Mouse (Mus musculus) stomach, embryonic 16.5 days (tissue): ENCODE data around the gene Ergic1. TPM values are rescaled to one million over a fixed set of nuclear protein-coding genes. Genes with fewer than 3 reads are reported as not detected.
A peak's percentile ranks its signal among the peaks of the same experiment; 100 is the strongest.

ENCODE experiments used
- ATAC-seq: fragments of 200-750 bp; cut with Nextera tagmentation; 2 replicates; pipeline ENCODE4 v1.8.0; 2017; ENCODE audit warnings: moderate number of reproducible peaks, moderate TSS enrichment; ENCODE audit not compliant: insufficient read depth, low FRiP score
- H3K27ac ChIP-seq: fragments of 300-500 bp; sonication (generic); 2 replicates; pipeline ENCODE4 v1.5.1; 2014; ENCODE audit warnings: low read length
- H3K27me3 ChIP-seq: fragments of 300-500 bp; sonication (generic); 2 replicates; pipeline ENCODE4 v1.6.1; 2014; ENCODE audit warnings: low read length, control low read depth, mixed read lengths; ENCODE audit not compliant: control insufficient read depth, insufficient read depth
- H3K36me3 ChIP-seq: fragments of 300-500 bp; sonication (generic); 2 replicates; pipeline ENCODE4 v1.6.1; 2014; ENCODE audit warnings: low read length; ENCODE audit not compliant: control insufficient read depth, insufficient read depth
- H3K4me1 ChIP-seq: fragments of 300-500 bp; sonication (generic); 2 replicates; pipeline ENCODE4 v1.6.1; 2014; ENCODE audit warnings: low read length, control low read depth, mixed read lengths; ENCODE audit not compliant: control insufficient read depth, insufficient read depth
- H3K4me2 ChIP-seq: fragments of 300-500 bp; sonication (generic); 2 replicates; pipeline ENCODE4 v1.6.1; 2014; ENCODE audit warnings: low read depth, low read length, mixed read lengths
- H3K4me3 ChIP-seq: fragments of 300-500 bp; sonication (generic); replicated peaks from 2 replicates; pipeline ENCODE4 v1.5.1; 2014; ENCODE audit warnings: mild to moderate bottlenecking, low read length
- H3K9ac ChIP-seq: fragments of 300-500 bp; sonication (generic); 2 replicates; pipeline ENCODE4 v1.6.1; 2014; ENCODE audit warnings: low read length
- H3K9me3 ChIP-seq: fragments of 300-500 bp; sonication (generic); replicated peaks from 2 replicates; pipeline ENCODE4 v1.6.1; 2016; ENCODE audit warnings: low read length, control low read depth; ENCODE audit not compliant: control insufficient read depth
- WGBS: fragments of 180-500 bp; shearing (Covaris S2); extraction: QIAGEN DNeasy Blood & Tissue Kit; methylation state at CpG from one replicate; pipeline ENCODE4 v1.1.7; 2014; 5-methylcytosine and 5-hydroxymethylcytosine counted together
- polyA plus RNA-seq: library from polyadenylated mRNA; unstranded; fragments of >200 nt; fragmentation: Nextera tagmentation; extraction: Ambion mirVana; gene quantifications from 2 replicates; pipeline ENCODE4 v1.2.1, GENCODE M21; 2015

Gene Ergic1
- polyA plus RNA-seq, 1 experiment from 2014 or later: 111 TPM

DNA sequence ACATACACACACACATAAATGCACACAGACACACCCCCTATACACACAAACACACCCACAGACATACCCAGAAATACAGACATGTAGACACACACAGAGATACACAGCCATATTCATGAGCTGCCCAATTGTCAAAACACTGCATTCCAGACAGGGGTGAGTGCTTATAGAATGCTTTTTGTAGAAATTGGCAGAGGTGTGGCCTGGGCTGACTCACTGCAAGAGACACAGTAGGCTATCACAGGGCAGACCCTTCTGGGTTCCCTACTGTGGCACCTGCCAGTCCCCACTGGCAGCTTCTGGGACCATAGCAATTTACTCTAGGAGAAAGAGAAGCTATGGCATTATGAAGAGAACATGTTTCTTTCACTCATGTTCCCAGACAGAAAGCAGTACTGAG lies 37.0 kb upstream of the Ergic1 start:
- ATAC-seq: no peak
- Histone ChIP-seq H3K36me3 (no peaks in the 10 kb centered on the region), H3K27ac (no peak overlapping the region), H3K4me2 (no peak overlapping the region), H3K4me3 (no peak overlapping the region), H3K4me1 (no peaks in the 10 kb centered on the region), H3K9ac (no peak overlapping the region), H3K27me3 (no peaks in the 10 kb centered on the region), H3K9me3 (no peaks in the 10 kb centered on the region)

DNA sequence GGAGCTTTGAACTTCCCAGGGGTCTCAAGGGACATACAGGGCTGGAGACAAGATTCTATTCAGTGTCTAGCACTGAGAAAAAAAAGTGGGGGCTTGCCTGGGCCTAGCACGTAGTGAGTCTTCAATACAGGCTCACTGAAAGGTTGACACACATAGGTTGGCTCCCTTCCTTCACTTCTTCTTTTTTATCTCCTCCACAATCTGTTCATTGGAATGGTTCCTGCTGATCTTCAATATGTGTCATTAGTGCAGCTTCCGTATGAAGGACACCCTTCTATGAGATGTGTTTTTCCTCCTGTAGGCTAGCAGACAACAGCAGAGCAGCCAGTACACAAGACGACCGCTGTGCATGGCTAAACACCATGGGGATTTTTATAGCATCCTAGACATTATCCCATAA lies 36.5 kb upstream of the Ergic1 start:
- H3K27me3 ChIP-seq: no peaks in the 10 kb centered on the region
- peaks cover 2% of the 10 kb centered on the region; the same call in 1 of the 2 replicates for H3K4me1 ChIP-seq
- H3K36me3 ChIP-seq: no peaks in the 10 kb centered on the region
- H3K4me2 ChIP-seq: no peak overlapping the region
- no peaks in the 10 kb centered on the region for H3K9me3 ChIP-seq
- no peak overlapping the region for H3K27ac ChIP-seq
- ATAC-seq: no peak
- H3K9ac ChIP-seq: no peak overlapping the region
- 88% methylated on average over 4 of the region's 4 CpGs for WGBS
- H3K4me3 ChIP-seq: no peak overlapping the region

DNA sequence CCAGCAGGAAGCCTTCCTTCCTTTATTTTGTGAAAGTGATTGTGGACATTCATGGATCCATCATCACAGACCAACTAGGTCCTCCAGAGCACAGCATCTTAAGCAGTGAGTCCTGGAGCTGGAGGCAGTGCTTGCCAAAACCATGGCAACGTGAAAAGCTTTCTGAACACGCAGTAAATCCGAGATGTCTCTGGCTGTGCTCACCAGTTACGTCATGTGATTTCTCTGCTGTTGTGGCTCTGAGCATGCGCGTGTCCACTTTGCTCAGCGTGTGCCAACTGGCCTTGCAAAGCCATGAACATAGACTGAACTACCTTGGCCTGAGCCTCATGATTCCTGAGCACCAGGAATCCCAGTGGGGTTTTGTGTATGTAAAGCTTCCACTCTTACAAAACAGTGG lies 36.0 kb upstream of the Ergic1 start:
- Histone ChIP-seq H3K4me1 (peaks cover 7% of the 10 kb centered on the region; the same call in 1 of the 2 replicates), H3K36me3 (no peaks in the 10 kb centered on the region), H3K4me2 (no peak overlapping the region), H3K4me3 (no peak overlapping the region), H3K9ac (no peak overlapping the region), H3K27me3 (no peaks in the 10 kb centered on the region), H3K27ac (no peak overlapping the region), H3K9me3 (no peaks in the 10 kb centered on the region)
- ATAC-seq: no peak
- 68% methylated on average over 7 of the region's 7 CpGs for WGBS

DNA sequence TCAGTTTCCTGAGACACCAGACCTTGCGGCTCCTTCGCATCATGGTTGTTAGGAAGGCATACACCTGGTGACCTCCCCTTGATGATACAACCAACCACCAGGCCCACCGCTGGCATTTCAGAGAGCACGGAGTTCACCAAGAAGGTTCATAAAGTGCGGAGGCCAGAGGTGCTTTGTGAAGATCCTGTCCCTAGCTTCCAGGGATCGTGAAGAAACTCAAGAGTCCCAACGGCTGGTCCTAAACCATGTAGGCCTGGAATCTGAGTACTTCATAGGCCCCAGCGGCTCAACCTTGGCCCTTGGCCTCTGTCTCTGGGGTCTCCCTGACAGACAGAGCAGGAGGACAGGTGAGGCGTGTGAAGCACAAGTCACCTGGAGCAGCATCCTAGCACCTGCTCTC lies 34.0 kb upstream of the Ergic1 start:
- WGBS: 92% methylated on average over 9 of the region's 9 CpGs
- ATAC-seq: no peak
- H3K4me3 ChIP-seq: no peak overlapping the region
- H3K4me1 ChIP-seq: peaks cover 15% of the 10 kb centered on the region
- no peaks in the 10 kb centered on the region for H3K27me3 ChIP-seq
- no peak overlapping the region for H3K4me2 ChIP-seq
- no peaks in the 10 kb centered on the region for H3K36me3 ChIP-seq
- H3K9ac ChIP-seq: no peak overlapping the region
- H3K9me3 ChIP-seq: no peaks in the 10 kb centered on the region
- no peak overlapping the region for H3K27ac ChIP-seq

DNA sequence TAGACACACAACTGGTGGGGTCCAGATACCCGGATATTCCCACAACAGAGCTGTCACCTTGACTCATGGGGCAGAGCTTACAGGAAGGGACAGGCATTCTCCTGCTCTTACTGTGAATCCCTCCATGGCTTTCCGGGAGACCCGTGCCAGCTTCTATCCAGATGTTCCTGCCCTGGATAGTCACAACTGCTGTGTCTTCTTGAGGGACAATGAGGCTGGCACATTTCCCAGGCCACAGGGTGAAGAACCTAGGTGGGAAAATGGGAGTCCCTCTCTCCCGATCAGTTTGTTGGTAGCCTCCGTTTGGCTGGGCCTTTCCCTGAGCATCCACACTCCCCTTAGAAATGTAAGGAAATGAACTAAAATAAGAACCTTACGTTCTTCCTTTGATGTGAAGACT lies 32.5 kb upstream of the Ergic1 start:
- Histone ChIP-seq H3K9ac (no peak overlapping the region), H3K36me3 (no peaks in the 10 kb centered on the region), H3K27me3 (no peaks in the 10 kb centered on the region), H3K4me1 (peaks cover 17% of the 10 kb centered on the region), H3K4me3 (no peak overlapping the region), H3K27ac (no peak overlapping the region), H3K9me3 (no peaks in the 10 kb centered on the region), H3K4me2 (no peak overlapping the region)
- WGBS: 86% methylated on average over 6 of the region's 6 CpGs
- no peak for ATAC-seq

DNA sequence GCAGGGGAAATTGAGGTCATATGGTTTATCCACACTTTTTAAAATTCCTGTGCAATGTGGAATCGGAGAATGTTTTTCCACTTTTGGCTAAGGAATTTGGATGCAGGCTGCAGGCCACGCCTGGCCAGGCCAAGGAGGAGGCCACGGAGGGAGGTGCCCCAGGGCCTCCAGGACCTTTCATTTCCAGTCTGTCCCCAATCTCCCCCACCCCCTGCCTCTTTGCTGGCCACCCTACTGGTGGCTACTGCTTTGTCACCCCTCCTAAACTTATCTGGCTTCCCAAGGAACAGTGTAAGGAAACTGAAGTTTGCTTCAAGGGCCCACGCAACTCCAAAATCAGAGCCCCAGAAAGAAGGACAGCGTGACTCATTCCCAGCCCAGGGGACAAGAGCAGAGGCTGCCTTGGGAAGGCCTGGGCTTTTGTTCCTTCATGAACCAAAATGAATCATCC lies 31.5 kb upstream of the Ergic1 start:
- Histone ChIP-seq H3K4me1 (peaks cover 17% of the 10 kb centered on the region), H3K4me2 (no peak overlapping the region), H3K36me3 (no peaks in the 10 kb centered on the region), H3K9me3 (no peaks in the 10 kb centered on the region), H3K27me3 (no peaks in the 10 kb centered on the region), H3K9ac (no peak overlapping the region), H3K4me3 (no peak overlapping the region), H3K27ac (0 out of 2 replicates have a peak overlapping the region, but pooled peaks have one; percentile 64)
- WGBS: 69% methylated on average over 5 of the region's 5 CpGs
- ATAC-seq: no peak

DNA sequence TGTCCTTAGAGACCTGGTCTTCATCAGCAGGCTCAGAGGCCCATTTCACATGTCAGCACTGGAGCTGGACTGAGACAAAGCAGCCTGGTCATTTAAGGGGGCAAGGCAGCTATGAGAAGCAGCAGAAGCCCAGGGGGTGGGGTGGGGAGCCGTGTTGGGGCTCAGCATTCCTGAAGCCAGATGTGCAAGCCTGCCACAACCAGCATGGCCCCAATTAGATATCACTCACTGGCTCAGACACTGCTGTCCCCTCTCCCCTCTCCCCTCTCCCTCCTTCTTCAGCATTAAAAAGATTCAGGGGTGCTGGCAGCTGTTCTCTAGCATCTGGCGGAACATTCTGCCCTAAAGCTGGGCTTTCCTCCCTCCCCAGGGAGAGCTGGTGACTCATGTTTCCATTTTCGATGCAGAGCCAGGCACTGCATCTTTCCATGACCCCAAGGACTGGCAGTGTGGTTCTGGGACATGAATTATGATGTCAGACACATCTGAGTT lies 30.7 kb upstream of the Ergic1 start:
- peak; percentile 23; the same call in 1 of the 2 replicates for ATAC-seq
- WGBS: 33% methylated on average over 3 of the region's 3 CpGs
- no peak overlapping the region for H3K4me2 ChIP-seq
- no peak overlapping the region for H3K4me3 ChIP-seq
- H3K9ac ChIP-seq: no peak overlapping the region
- H3K4me1 ChIP-seq: peaks cover 17% of the 10 kb centered on the region
- H3K36me3 ChIP-seq: no peaks in the 10 kb centered on the region
- H3K27me3 ChIP-seq: no peaks in the 10 kb centered on the region
- peak overlapping the region; percentile 64; the same call in 1 of the 2 replicates for H3K27ac ChIP-seq
- H3K9me3 ChIP-seq: no peaks in the 10 kb centered on the region

DNA sequence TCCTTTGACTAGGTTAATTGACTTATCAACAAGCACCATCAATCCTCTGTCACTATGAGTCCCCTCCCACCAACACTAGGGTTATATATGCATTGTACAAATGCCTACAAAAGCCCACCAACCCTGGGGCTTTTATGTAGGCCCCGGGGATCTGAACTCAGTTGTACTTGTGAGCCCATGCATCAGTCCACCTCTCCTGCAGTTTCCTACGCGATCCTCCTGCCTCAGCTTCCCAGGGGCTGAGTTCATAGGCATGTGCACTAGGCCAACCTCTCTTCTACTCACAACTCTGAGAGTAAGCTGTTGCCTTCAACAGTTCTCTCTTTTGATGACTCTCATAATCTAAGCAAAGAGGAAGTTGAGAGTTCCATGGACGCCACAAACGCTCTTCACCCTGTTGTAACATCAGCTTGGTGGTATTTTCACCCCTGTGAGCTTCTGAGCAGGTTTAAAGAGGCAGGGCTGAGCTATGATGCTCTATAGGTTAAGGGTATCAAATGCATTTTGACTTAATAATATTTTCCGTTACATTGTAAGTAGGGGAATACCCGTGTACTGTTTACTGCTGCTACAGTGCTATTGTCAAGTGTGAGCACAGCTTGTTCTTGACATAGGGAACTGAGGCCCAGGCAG lies 29.8 kb upstream of the Ergic1 start:
- Histone ChIP-seq H3K9me3 (no peaks in the 10 kb centered on the region), H3K9ac (no peak overlapping the region), H3K4me2 (no peak overlapping the region), H3K4me3 (no peak overlapping the region), H3K36me3 (no peaks in the 10 kb centered on the region), H3K27me3 (no peaks in the 10 kb centered on the region), H3K27ac (peak overlapping the region; percentile 7; the same call in 1 of the 2 replicates), H3K4me1 (peaks cover 17% of the 10 kb centered on the region)
- no peak for ATAC-seq
- 89% methylated on average over 7 of the region's 7 CpGs for WGBS

DNA sequence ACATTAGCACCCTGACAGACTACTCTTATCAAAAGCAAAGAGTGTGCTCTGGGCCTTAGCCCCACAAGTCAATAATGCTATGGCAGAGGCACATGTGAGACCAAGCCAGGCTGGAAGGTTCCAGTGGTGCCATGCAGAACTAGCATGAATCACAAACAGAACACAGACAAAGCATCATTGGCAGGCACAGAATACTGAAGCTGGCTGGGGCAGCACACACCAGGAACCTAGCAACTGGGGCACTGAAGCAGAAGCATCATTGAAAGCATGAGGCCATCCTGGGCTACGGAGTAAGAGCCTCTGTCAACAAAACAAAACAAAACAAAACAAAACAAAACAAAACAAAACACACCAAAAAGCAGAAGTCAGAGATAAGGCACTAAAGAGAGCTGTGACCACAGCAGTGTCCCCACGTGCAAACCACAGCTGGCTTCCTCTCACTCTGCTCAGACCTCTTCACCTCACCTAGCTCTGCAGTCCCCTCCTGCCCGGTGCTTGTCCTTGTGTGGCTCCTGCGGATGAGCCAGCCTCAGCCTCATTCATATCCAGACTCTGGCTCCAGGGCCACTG lies 28.7 kb upstream of the Ergic1 start:
- no peak for ATAC-seq
- H3K4me2 ChIP-seq: no peak overlapping the region
- no peaks in the 10 kb centered on the region for H3K27me3 ChIP-seq
- no peak overlapping the region for H3K9ac ChIP-seq
- H3K4me1 ChIP-seq: peaks cover 17% of the 10 kb centered on the region
- H3K9me3 ChIP-seq: no peaks in the 10 kb centered on the region
- peak overlapping the region; percentile 48; the same call in 1 of the 2 replicates for H3K27ac ChIP-seq
- H3K36me3 ChIP-seq: no peaks in the 10 kb centered on the region
- 58% methylated on average over 4 of the region's 4 CpGs for whole genome bisulfite sequencing
- H3K4me3 ChIP-seq: no peak overlapping the region
